Mouse (Mus musculus) spleen, adult 12 weeks (tissue): ENCODE results near the gene Gpc4.

Source experiments
- DNase-seq: peaks from one replicate; pipeline ENCODE4 v3.0.0; 2022; ENCODE audit warnings: low spot score

The Gpc4 gene

DNA sequence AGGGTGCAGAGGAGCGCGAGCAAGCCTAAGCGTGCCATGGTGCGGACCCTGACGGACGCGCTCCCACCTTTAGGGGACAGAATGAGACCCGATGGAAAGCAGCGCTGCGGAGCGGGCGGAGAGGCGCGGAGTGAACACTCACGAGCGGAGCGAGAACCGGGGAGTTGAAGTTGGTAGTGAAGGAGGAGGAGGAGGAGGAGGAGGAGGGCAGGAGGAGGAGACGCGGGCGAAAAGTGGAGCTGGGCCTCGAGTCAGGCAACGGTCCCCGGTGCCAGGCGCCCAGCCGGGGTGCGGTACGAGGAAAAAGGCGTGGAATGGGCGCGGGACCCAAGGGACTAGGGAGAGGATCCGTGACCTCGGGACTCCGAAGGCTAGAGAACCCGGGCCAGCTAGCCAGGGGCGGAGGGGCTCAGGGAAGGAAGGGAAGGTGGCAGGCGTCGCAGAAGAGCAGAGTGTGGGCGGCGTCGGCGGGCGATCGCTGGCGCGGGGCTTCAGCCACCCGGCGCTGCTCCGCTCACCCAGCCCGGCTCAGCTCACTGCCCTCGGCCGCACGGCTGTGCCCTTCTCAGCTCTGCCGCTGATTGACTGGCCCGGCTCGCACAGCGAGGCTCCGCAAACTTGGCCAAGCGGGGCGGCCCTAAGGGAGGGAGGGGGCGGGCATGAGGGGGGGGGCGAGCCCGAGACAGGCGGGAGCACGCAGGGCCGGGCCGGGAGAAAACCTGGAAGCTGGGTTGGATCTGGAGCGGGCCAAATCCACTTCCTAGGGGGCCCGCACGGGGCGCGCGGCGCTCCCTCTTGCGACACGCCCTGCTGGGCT lies at the start of gene Gpc4:
TSS of gene Gpc4 (minus strand) at position 515 of the 817 bp plus-strand sequence.
- no peak for DNase-seq

DNA sequence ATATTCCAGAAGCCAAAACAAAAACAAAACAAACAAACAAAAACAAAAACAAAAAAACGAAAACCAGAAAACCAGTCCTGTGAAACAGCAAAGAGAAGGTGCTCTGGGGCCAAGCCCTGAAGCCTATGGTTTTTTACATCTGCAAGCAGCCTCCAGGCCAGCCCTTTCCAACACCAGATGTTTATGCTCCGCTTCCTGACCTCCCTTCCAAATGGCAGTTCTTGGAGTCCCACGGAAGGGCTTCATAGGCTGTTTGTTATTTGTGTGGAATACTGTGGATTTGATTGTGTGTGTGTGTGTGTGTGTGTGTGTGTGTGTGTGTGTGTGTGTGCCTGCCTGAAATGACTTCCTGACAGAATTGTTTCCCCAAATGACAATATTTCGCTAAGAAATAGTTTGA lies 47.8 kb upstream of the Gpc4 start:
- no peak for DNase-seq

DNA sequence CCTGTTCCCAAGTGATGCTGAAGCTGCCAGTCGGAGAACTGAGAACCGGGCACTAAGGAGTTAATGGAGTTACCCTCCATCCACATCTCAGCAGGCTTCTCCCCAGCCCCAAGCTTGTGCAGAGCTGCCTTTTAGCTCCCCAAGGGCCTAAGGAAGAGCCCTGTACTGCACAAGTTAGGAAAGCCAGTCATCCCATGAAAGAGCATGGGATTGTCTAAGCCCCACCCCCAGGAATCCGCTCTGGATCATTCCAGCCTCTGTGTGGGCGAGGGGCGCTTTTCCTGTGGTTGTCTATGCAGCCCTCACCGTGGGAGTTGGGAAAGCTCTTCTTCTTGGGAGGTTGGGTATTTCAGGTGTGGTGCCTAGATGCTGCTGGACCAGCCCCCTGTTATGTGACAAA lies 34.8 kb upstream of the Gpc4 start:
- no peak for DNase-seq

GRCm38 (mm10) chrX:52193311-52193968 lies 28.4 kb upstream of the Gpc4 start:
- no peak for DNase-seq

- no peak for DNase-seq
Observed at GRCm38 (mm10) chrX:52189094-52189493, 24.0 kb upstream of the Gpc4 start.

DNA sequence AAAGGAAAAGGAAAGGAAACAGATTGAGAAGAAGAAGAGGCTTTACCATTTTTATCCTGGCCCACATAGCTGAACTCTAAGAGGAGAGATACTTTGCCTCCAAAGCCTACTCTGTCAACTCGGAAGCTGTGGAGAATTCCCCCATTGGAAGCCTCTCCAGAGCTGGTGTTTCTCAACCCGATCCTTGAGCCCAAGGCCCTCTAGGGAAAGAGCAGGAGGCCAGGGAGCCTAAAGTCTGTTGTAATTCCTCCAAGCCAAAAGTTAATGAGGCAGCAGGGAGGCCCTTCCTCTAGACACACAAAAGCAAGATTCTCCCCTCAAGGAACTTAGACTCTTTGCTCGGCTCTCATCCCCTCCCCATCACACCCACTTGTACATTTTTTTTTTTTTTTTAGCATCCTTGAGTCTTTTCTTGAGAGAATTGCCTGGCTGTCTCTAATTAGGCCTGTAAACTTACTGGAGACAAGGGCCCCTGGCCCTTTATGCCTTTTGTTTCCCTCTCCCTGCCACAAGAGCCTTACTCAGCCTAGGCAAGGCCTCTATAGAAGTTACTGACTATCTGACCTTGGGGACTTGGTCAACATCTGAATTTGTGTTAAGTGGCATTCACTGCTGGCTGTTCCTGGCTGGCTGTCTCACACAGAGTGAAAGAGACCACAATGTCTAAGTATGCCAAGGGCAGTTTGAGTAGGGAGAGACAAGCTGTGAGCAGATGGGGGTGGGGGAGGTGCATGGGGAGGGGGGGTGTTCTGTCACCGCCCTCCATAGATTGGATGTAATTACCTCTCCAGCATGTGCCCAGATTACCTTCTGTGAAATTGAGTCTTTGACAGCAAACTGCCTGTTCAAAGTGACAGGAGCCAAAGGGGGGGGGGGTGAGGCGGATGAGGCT lies 18.7 kb upstream of the Gpc4 start:
- no peak for DNase-seq

GRCm38 (mm10) chrX:52181401-52181800 lies 16.3 kb upstream of the Gpc4 start:
- no peak for DNase-seq

DNA sequence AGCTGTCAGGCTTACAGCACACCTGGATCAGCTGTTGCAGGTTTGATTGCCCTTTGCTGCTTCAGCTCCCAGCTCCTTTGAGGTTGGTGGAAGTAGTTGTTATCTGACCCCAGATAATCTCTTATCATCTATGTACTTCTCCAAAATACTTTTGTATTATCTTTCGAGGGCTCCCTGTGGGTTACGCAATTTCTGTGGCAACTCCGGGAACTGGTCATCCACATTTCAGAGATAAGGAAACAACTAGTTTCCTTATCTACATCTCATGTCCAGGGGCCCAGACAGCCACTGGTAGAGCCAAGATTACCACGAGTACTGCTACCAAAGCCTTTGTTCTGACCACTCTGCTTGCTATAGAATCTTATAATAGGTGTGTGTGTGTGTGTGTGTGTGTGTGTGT lies 12.0 kb upstream of the Gpc4 start:
- DNase-seq: no peak

- no peak for DNase-seq
Observed at GRCm38 (mm10) chrX:52167519-52168244, 2.6 kb upstream of the Gpc4 start.

- no peak for DNase-seq
Observed at GRCm38 (mm10) chrX:52165555-52165938, 495 bp upstream of the Gpc4 start.

- no peak for DNase-seq
Observed at GRCm38 (mm10) chrX:52164134-52164737, 816 bp downstream of the Gpc4 start.

DNA sequence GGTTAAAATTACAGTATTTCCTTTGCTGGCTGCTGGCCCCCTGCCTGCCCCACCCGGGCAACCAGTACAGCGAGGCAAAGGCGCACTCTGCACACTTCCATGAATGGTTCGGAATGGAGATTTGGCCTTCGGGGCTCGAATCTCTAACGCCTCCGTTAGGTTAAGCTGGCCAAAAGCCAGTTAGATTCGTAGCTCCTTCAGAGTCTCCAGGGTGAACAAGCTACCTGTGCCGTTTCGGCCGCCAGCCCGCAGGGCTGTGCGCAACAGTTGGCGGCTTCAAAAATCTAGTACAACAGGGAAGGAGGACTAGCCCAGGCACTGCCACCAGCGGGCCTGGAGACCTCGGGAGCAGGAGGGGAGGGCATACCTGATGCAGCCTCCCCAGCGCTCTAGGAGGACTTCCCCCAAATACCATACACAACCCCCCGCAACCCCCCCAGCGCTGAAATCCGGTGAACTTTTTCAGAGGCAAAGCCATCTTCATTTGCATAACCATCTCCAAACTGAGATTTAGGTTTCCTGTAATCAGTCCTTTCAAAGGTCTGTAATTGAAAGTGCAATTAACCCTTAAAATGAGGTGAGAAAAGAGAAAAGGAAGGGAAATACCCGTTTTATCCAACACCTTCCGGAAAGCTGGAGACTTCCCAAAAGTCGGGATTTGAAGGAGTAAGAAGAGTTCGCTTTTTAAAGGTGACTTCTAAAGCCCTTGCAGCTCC lies 1.5 kb downstream of the Gpc4 start:
- DNase-seq: no peak

DNA sequence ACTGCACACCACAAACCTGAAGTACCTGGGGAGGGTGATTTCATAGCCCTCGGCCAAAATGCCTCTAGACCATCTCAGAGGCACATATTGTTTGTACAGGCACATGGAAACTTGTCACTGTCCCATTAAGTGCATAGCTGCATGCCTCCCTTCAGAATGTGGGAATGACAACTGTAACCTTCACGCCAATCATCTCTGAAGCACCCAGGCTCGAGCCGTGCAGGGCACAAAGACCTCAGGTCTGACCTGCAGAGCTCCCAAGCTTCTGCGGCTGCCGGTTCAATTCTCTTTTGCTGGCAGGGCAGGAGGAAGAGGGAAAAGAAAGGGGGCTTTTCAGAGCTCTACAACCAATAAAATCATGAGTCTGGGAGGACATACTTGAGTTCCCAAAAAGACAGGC lies 2.3 kb downstream of the Gpc4 start:
- no peak for DNase-seq

GRCm38 (mm10) chrX:52162206-52162605 lies 2.8 kb downstream of the Gpc4 start:
- DNase-seq: no peak

DNA sequence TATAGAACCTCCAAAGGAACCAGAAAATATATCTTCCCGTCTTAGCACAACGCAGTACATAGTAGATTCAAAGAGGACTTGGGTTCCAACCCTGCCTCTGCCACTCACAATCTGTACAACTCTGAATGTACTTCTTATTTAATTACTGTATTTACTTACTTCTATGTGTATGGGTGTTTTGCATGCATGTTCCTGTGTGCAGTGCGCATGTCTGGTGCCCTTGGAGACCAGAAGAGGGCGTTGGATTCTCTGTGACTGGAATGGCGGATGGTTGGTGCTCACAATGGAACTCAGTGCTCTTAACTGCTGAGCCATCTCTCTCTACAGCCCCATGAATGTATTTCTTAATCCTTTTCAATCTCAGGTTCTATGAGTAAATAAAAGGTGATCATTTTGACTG lies 5.4 kb downstream of the Gpc4 start:
- DNase-seq: no peak

DNA sequence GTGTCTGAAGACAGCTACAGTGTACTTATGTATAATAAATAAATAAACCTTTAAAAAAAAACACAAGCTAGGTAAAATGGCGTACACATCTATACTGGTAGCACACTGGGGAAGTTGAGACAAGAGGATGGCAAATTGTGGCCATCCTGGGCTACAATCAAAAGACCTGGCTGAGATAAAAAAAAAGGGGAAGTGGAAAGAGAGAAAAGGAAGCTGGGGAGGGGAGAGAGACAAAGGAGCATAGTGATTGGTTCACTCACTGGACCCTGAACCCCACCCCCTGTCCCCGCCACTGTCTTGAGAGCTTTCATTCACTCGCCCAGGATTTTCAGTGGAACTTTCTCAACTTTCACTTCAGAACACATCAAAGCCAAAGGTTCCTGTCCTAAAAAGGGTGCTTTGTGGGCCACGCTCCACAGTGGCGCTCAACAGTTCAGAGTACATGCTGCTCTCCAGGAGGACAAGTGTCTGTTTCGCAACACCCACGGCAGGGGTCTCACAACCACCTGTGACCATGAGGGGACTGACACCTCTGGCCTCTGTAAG lies 9.6 kb downstream of the Gpc4 start:
- no peak for DNase-seq

DNA sequence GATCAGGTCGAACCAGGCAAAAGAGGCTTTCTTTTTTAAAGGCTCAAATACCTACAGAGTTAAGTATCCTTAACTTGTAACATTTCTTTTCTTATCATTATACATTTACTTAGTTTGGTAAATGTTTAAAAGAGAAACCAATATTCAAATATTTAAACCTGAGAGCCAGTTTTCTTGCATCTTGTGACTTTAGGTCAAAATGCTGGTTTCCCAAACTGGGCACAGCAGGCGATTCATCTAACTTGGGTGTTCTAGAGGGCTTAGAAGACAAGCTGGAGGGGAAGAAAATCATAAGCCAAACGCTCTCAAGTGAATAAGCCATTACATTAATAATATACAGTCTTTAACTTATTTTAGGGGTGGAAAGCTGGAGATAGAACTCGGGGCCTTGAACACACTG lies 10.2 kb downstream of the Gpc4 start:
- no peak for DNase-seq

- DNase-seq: no peak
Observed at GRCm38 (mm10) chrX:52153451-52153850, 11.6 kb downstream of the Gpc4 start.

- no peak for DNase-seq
Observed at GRCm38 (mm10) chrX:52152961-52153360, 12.1 kb downstream of the Gpc4 start.

DNA sequence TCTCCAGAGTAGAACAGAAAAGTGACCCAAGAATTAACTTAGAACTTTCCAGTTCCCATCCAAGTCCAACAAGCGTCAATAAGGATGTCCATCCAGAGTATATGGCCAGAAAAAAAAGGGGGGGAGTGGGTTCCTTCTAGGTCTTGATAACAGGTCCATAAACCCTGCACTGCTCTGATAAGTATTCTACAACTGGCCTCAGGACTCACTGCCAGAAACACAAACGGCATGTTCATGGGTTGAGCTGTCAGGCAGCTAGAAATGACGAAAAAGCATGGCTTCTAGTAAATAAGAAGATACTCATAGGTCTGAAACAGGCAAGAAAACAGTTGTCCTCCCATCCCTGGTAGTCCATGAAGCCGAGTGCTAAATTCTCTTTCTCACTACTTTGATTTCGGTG lies 13.5 kb downstream of the Gpc4 start:
- DNase-seq: no peak

GRCm38 (mm10) chrX:52151100-52151499 lies 14.0 kb downstream of the Gpc4 start:
- DNase-seq: no peak
